Mouse (Mus musculus) heart, embryonic 12.5 days (tissue): ENCODE data around the gene Mgll. TPM values are rescaled to one million over a fixed set of nuclear protein-coding genes. Genes with fewer than 3 reads are reported as not detected.
A peak's percentile ranks its signal among the peaks of the same experiment; 100 is the strongest.

Experiments used
- ATAC-seq: fragments of 200-750 bp; cut with Nextera tagmentation; 2 replicates; pipeline ENCODE4 v1.8.0; 2017; ENCODE audit warnings: moderate TSS enrichment, moderate library complexity; ENCODE audit not compliant: insufficient number of reproducible peaks, low FRiP score
- H3K27ac ChIP-seq: fragments of 300-500 bp; sonication (generic); 2 replicates; pipeline ENCODE4 v1.5.1; 2016; ENCODE audit warnings: mild to moderate bottlenecking, moderate library complexity; ENCODE audit not compliant: poor library complexity, severe bottlenecking
- H3K27me3 ChIP-seq: fragments of 300-500 bp; sonication (generic); replicated peaks from 2 replicates; pipeline ENCODE4 v1.6.1; 2016; ENCODE audit warnings: mild to moderate bottlenecking, moderate library complexity
- H3K36me3 ChIP-seq: fragments of 300-500 bp; sonication (generic); 2 replicates; pipeline ENCODE4 v1.6.1; 2016; ENCODE audit warnings: mild to moderate bottlenecking, moderate library complexity
- H3K4me1 ChIP-seq: fragments of 300-500 bp; sonication (generic); replicated peaks from 2 replicates; pipeline ENCODE4 v1.6.1; 2016; ENCODE audit warnings: mild to moderate bottlenecking
- H3K4me2 ChIP-seq: fragments of 300-500 bp; sonication (generic); 2 replicates; pipeline ENCODE4 v1.6.1; 2016; ENCODE audit warnings: mild to moderate bottlenecking, moderate library complexity
- H3K4me3 ChIP-seq: fragments of 300-500 bp; sonication (generic); 2 replicates; pipeline ENCODE4 v1.5.1; 2016; ENCODE audit warnings: mild to moderate bottlenecking
- H3K9ac ChIP-seq: fragments of 300-500 bp; sonication (generic); 2 replicates; pipeline ENCODE4 v1.6.1; 2016; ENCODE audit warnings: mild to moderate bottlenecking, moderate library complexity
- H3K9me3 ChIP-seq: fragments of 300-500 bp; sonication (generic); replicated peaks from 2 replicates; pipeline ENCODE4 v1.6.1; 2016; ENCODE audit warnings: mild to moderate bottlenecking, moderate library complexity
- WGBS: fragments of 180-500 bp; shearing (Covaris S2); methylation state at CpG from one replicate; pipeline ENCODE4 v1.1.7; 2016; 5-methylcytosine and 5-hydroxymethylcytosine counted together
- polyA plus RNA-seq: library from polyadenylated mRNA; unstranded; fragments of >200 nt; fragmentation: Nextera tagmentation; extraction: Ambion mirVana; gene quantifications from 2 replicates; pipeline ENCODE4 v1.2.1, GENCODE M21; 2016

Gene Mgll
- polyA plus RNA-seq, 1 experiment from 2014 or later: 9.2 TPM

- Histone ChIP-seq H3K4me3 (no peak overlapping the region), H3K27me3 (peaks cover 4% of the 10 kb centered on the region; the same call in 1 of the 2 replicates), H3K36me3 (no peaks in the 10 kb centered on the region), H3K4me2 (no peak overlapping the region), H3K9ac (no peak overlapping the region), H3K9me3 (0 out of 2 replicates have a peak, but pooled peaks cover 6% of the 10 kb centered on the region), H3K27ac (no peak overlapping the region), H3K4me1 (peaks cover 11% of the 10 kb centered on the region; the same call in 1 of the 2 replicates)
- WGBS: 85% methylated on average over 3 of the region's 3 CpGs
- no peak for ATAC-seq
Observed at GRCm38 (mm10) chr6:88731991-88732390, 7.8 kb downstream of the Mgll start.

GRCm38 (mm10) chr6:88732643-88733613, 8.7 kb downstream of the Mgll start:
- Histone ChIP-seq H3K27ac (no peak overlapping the region), H3K4me2 (no peak overlapping the region), H3K9me3 (0 out of 2 replicates have a peak, but pooled peaks cover 6% of the 10 kb centered on the region), H3K4me3 (no peak overlapping the region), H3K27me3 (peaks cover 3% of the 10 kb centered on the region; the same call in 1 of the 2 replicates), H3K36me3 (no peaks in the 10 kb centered on the region), H3K4me1 (peaks cover 11% of the 10 kb centered on the region; the same call in 1 of the 2 replicates), H3K9ac (no peak overlapping the region)
- WGBS: 64% methylated on average over 17 of the region's 17 CpGs
- ATAC-seq: no peak

GRCm38 (mm10) chr6:88736337-88736736, 12.1 kb downstream of the Mgll start:
- Histone ChIP-seq H3K4me1 (peaks cover 11% of the 10 kb centered on the region; the same call in 1 of the 2 replicates), H3K9me3 (0 out of 2 replicates have a peak, but pooled peaks cover 6% of the 10 kb centered on the region), H3K27ac (no peak overlapping the region), H3K36me3 (no peaks in the 10 kb centered on the region), H3K4me3 (no peak overlapping the region), H3K4me2 (no peak overlapping the region), H3K9ac (no peak overlapping the region), H3K27me3 (no peaks in the 10 kb centered on the region)
- ATAC-seq: no peak
- 83% methylated on average over 8 of the region's 8 CpGs for WGBS

GRCm38 (mm10) chr6:88736741-88737508, 12.7 kb downstream of the Mgll start:
- H3K4me2 ChIP-seq: no peak overlapping the region
- 0 out of 2 replicates have a peak, but pooled peaks cover 6% of the 10 kb centered on the region for H3K9me3 ChIP-seq
- ATAC-seq: no peak
- peaks cover 11% of the 10 kb centered on the region; the same call in 1 of the 2 replicates for H3K4me1 ChIP-seq
- no peak overlapping the region for H3K4me3 ChIP-seq
- 83% methylated on average over 16 of the region's 16 CpGs for WGBS
- H3K27me3 ChIP-seq: no peaks in the 10 kb centered on the region
- H3K36me3 ChIP-seq: no peaks in the 10 kb centered on the region
- H3K9ac ChIP-seq: no peak overlapping the region
- no peak overlapping the region for H3K27ac ChIP-seq

- WGBS: 74% methylated on average over 6 of the region's 6 CpGs
- H3K4me1 ChIP-seq: peaks cover 8% of the 10 kb centered on the region; the same call in 1 of the 2 replicates
- ATAC-seq: peak; percentile 9; the same call in 1 of the 2 replicates
- no peaks in the 10 kb centered on the region; the same call in 1 of the 2 replicates for H3K27me3 ChIP-seq
- H3K27ac ChIP-seq: no peak overlapping the region
- no peak overlapping the region for H3K9ac ChIP-seq
- no peaks in the 10 kb centered on the region for H3K36me3 ChIP-seq
- H3K9me3 ChIP-seq: 0 out of 2 replicates have a peak, but pooled peaks cover 6% of the 10 kb centered on the region
- H3K4me3 ChIP-seq: no peak overlapping the region
- no peak overlapping the region for H3K4me2 ChIP-seq
Observed at GRCm38 (mm10) chr6:88737509-88737888, 13.3 kb downstream of the Mgll start.

GRCm38 (mm10) chr6:88741041-88741440, 16.8 kb downstream of the Mgll start:
- Histone ChIP-seq H3K9me3 (no peaks in the 10 kb centered on the region), H3K27me3 (no peaks in the 10 kb centered on the region; the same call in 1 of the 2 replicates), H3K4me1 (no peaks in the 10 kb centered on the region), H3K4me3 (no peak overlapping the region), H3K27ac (no peak overlapping the region), H3K9ac (no peak overlapping the region), H3K4me2 (no peak overlapping the region), H3K36me3 (no peaks in the 10 kb centered on the region)
- ATAC-seq: no peak
- 61% methylated on average over 3 of the region's 3 CpGs for WGBS

GRCm38 (mm10) chr6:88741791-88742190, 17.6 kb downstream of the Mgll start:
- Histone ChIP-seq H3K4me1 (no peaks in the 10 kb centered on the region), H3K9me3 (no peaks in the 10 kb centered on the region), H3K27ac (no peak overlapping the region), H3K4me2 (no peak overlapping the region), H3K9ac (no peak overlapping the region), H3K27me3 (no peaks in the 10 kb centered on the region; the same call in 1 of the 2 replicates), H3K4me3 (no peak overlapping the region), H3K36me3 (no peaks in the 10 kb centered on the region)
- WGBS: 77% methylated on average over 3 of the region's 3 CpGs
- no peak for ATAC-seq

- 79% methylated on average over 9 of the region's 9 CpGs for WGBS
- H3K27ac ChIP-seq: no peak overlapping the region
- no peak for ATAC-seq
Observed at GRCm38 (mm10) chr6:88742286-88743011, 18.2 kb downstream of the Mgll start.

GRCm38 (mm10) chr6:88743601-88744291, 19.5 kb downstream of the Mgll start:
- Histone ChIP-seq H3K27me3 (no peaks in the 10 kb centered on the region; the same call in 1 of the 2 replicates), H3K36me3 (no peaks in the 10 kb centered on the region), H3K9ac (no peak overlapping the region), H3K4me2 (no peak overlapping the region), H3K4me1 (no peaks in the 10 kb centered on the region), H3K4me3 (no peak overlapping the region), H3K9me3 (no peaks in the 10 kb centered on the region), H3K27ac (no peak overlapping the region)
- no peak for ATAC-seq
- WGBS: 74% methylated on average over 14 of the region's 14 CpGs

More at GRCm38 (mm10) chr6:88742286-88743011, 18.2 kb downstream of the Mgll start:
- no peak overlapping the region for H3K9ac ChIP-seq
- H3K36me3 ChIP-seq: no peaks in the 10 kb centered on the region
- H3K27me3 ChIP-seq: no peaks in the 10 kb centered on the region; the same call in 1 of the 2 replicates
- no peaks in the 10 kb centered on the region for H3K4me1 ChIP-seq
- H3K9me3 ChIP-seq: no peaks in the 10 kb centered on the region
- H3K4me2 ChIP-seq: no peak overlapping the region
- no peak overlapping the region for H3K4me3 ChIP-seq

- Histone ChIP-seq H3K36me3 (no peaks in the 10 kb centered on the region), H3K9ac (no peak overlapping the region), H3K27ac (no peak overlapping the region), H3K27me3 (no peaks in the 10 kb centered on the region; the same call in 1 of the 2 replicates), H3K4me2 (no peak overlapping the region), H3K9me3 (no peaks in the 10 kb centered on the region), H3K4me1 (no peaks in the 10 kb centered on the region), H3K4me3 (no peak overlapping the region)
- WGBS: 73% methylated on average over 10 of the region's 10 CpGs
- ATAC-seq: no peak
Observed at GRCm38 (mm10) chr6:88745027-88745426, 20.8 kb downstream of the Mgll start.
